Mouse (Mus musculus) midbrain, embryonic 11.5 days (tissue): ENCODE measurements at regions not wholly inside any gene's neighbourhood (a gene's known extent, or its start where the extent isn't known, plus 50 kb on each side); places are given as distances from the start of the nearest gene placed in this dataset.

ENCODE experiments used
- ATAC-seq: fragments of 200-750 bp; cut with Nextera tagmentation; 2 replicates; pipeline ENCODE4 v1.8.0; 2017; ENCODE audit warnings: moderate TSS enrichment, moderate library complexity; ENCODE audit not compliant: low FRiP score
- DNase-seq: peaks from one replicate; pipeline ENCODE4 v3.0.0; 2015; ENCODE audit warnings: low spot score; ENCODE audit errors: missing footprints
- H3K27ac ChIP-seq: fragments of 300-500 bp; sonication (generic); 2 replicates; pipeline ENCODE4 v1.5.1; 2014; ENCODE audit warnings: low read depth, low read length
- H3K27me3 ChIP-seq: fragments of 300-500 bp; sonication (generic); 2 replicates; pipeline ENCODE4 v1.6.1; 2014; ENCODE audit warnings: mild to moderate bottlenecking, low read length, moderate library complexity, mixed read lengths; ENCODE audit not compliant: control insufficient read depth, insufficient read depth
- H3K36me3 ChIP-seq: fragments of 300-500 bp; sonication (generic); 2 replicates; pipeline ENCODE4 v1.6.1; 2014; ENCODE audit warnings: mild to moderate bottlenecking, low read length, moderate library complexity, mixed read lengths; ENCODE audit not compliant: control insufficient read depth, insufficient read depth
- H3K4me1 ChIP-seq: fragments of 300-500 bp; sonication (generic); 2 replicates; pipeline ENCODE4 v1.6.1; 2014; ENCODE audit warnings: low read length; ENCODE audit not compliant: control insufficient read depth, insufficient read depth
- H3K4me2 ChIP-seq: fragments of 300-500 bp; sonication (generic); 2 replicates; pipeline ENCODE4 v1.6.1; 2014; ENCODE audit warnings: mild to moderate bottlenecking, moderate library complexity
- H3K4me3 ChIP-seq: fragments of 300-500 bp; sonication (generic); 2 replicates; pipeline ENCODE4 v1.5.1; 2014; ENCODE audit warnings: low read depth, low read length
- H3K9ac ChIP-seq: fragments of 300-500 bp; sonication (generic); 2 replicates; pipeline ENCODE4 v1.6.1; 2014; ENCODE audit warnings: low read length
- H3K9me3 ChIP-seq: fragments of 300-500 bp; sonication (generic); 2 replicates; pipeline ENCODE4 v1.6.1; 2016; ENCODE audit warnings: low read length; ENCODE audit not compliant: control insufficient read depth
- WGBS: fragments of 180-500 bp; shearing (Covaris S2); extraction: QIAGEN DNeasy Blood & Tissue Kit; methylation state at CpG from one replicate; pipeline ENCODE4 v1.1.7; 2014; 5-methylcytosine and 5-hydroxymethylcytosine counted together

DNA sequence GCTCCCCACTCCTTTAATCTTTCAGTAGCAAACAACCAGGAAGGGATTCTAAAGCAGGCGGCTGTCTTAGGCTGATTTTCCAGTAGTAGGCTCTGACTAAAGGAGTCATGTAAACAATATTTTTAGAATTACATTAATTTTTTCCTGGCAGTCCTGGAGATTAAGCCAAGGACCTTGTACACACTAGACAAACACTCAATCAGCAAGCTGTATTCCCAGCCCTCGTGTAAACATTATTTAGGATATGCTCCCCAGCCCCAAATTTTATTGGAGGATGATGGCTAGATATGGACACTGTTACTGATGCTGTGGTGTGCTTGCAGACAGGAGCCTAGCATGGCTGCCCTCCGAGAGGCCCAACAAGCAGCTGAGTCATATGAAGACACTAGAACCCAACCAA, 56.6 kb upstream of the Chd6 start:
- Histone ChIP-seq H3K36me3 (no peaks in the 10 kb centered on the region), H3K27ac (no peak overlapping the region), H3K4me3 (no peak overlapping the region), H3K27me3 (no peaks in the 10 kb centered on the region), H3K4me2 (no peak overlapping the region), H3K9me3 (no peaks in the 10 kb centered on the region), H3K9ac (no peak overlapping the region), H3K4me1 (no peaks in the 10 kb centered on the region)
- DNase-seq: no peak
- 76% methylated on average over 3 of the region's 3 CpGs for WGBS
- ATAC-seq: no peak

DNA sequence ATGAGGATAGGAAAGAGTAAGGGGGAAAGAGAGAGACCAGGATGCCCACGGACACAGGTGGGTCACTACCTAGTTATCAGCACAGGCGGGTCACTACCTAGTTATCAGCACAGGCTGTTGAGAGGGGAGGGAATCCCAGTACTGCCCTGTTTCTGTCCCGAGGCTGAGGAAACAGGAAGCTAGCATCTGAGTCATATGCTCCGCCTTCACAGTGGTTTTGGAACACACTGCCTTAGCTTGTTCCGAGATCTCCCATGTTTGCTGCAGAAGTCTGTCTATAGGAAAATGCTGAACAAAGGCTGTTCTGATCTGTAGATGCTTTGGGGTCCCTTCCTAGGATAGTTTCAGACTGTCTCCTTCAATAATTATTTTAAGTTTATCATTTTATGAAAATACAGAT, 55.4 kb upstream of the Chd6 start:
- WGBS: 77% methylated on average over 5 of the region's 5 CpGs
- no peaks in the 10 kb centered on the region for H3K36me3 ChIP-seq
- no peaks in the 10 kb centered on the region for H3K27me3 ChIP-seq
- ATAC-seq: no peak
- H3K9me3 ChIP-seq: no peaks in the 10 kb centered on the region
- H3K9ac ChIP-seq: no peak overlapping the region
- H3K4me2 ChIP-seq: no peak overlapping the region
- H3K4me3 ChIP-seq: no peak overlapping the region
- no peaks in the 10 kb centered on the region for H3K4me1 ChIP-seq
- DNase-seq: no peak
- H3K27ac ChIP-seq: no peak overlapping the region
